Mouse (Mus musculus): ENCODE results near the gene Tbk1.

The Tbk1 gene

GRCm38 (mm10) chr10:121497968-121498367 lies 88.6 kb downstream of the Tbk1 start:
- no peak for DNase-seq (ENCODE audit: low spot score in 2 of 2)

GRCm38 (mm10) chr10:121496616-121497015 lies 90.0 kb downstream of the Tbk1 start:
- no peak for DNase-seq (ENCODE audit: low spot score in 2 of 2)
